8 mouse cellular contexts compared by ENCODE assay signal in genomic region chr10:21158111-21158917, GRCm38 (mm10). TPM values are rescaled to one million over a fixed set of nuclear protein-coding genes. Genes with fewer than 3 reads are reported as not detected.
A peak's percentile ranks its signal among the peaks of the same experiment; 100 is the strongest.
DNase-seq lines count a peak whose midpoint lies in the region; ATAC-seq lines count a peak whose summit lies in the region.

No protein-coding gene starts in this region.

- H3K27ac ChIP-seq in heart, embryonic 12.5 days (ENCODE audit: poor library complexity, severe bottlenecking) = no peak overlapping the region
- H3K27ac ChIP-seq in limb, embryonic 11.5 days (replicated peaks; ENCODE audit: low read depth, low read length) = no peak overlapping the region
- H3K27ac ChIP-seq in midbrain, embryonic 13.5 days = no peak overlapping the region
- no peak overlapping the region for H3K27ac ChIP-seq in stomach, embryonic 14.5 days (ENCODE audit: low read length)

- H3K27me3 ChIP-seq in heart, embryonic 12.5 days (replicated peaks) = peaks cover 23% of the 10 kb centered on the region
- H3K27me3 ChIP-seq in limb, embryonic 11.5 days (ENCODE audit: control insufficient read depth, insufficient read depth, low read length) = peaks cover 10% of the 10 kb centered on the region; the same call in 1 of the 2 replicates
- peaks cover 42% of the 10 kb centered on the region for H3K27me3 ChIP-seq in midbrain, embryonic 13.5 days
- H3K27me3 ChIP-seq in stomach, embryonic 14.5 days (ENCODE audit: control insufficient read depth, insufficient read depth, low read length) = no peaks in the 10 kb centered on the region

- DNase-seq in heart, adult 11 months = no peak
- peak; percentile 21 to 36 for DNase-seq in adrenal gland, adult 18-20 months (ENCODE audit: low spot score in 2 of 2)
- peak; percentile 61 for DNase-seq in embryo, embryonic 9.5 days (ENCODE audit: extremely low spot score)
- peak; percentile 29 to 50 for DNase-seq in heart, postnatal 14 days
- peak; percentile 79 for DNase-seq in limb, embryonic 11.5 days (ENCODE audit: low spot score)

- H3K9me3 ChIP-seq in heart, embryonic 12.5 days (replicated peaks) = no peaks in the 10 kb centered on the region
- no peaks in the 10 kb centered on the region for H3K9me3 ChIP-seq in limb, embryonic 11.5 days (ENCODE audit: control insufficient read depth, low read length)
- no peaks in the 10 kb centered on the region for H3K9me3 ChIP-seq in midbrain, embryonic 13.5 days
- H3K9me3 ChIP-seq in stomach, embryonic 14.5 days (ENCODE audit: control insufficient read depth, low read depth, low read length) = no peaks in the 10 kb centered on the region

- H3K9ac ChIP-seq in heart, embryonic 12.5 days = 0 out of 2 replicates have a peak overlapping the region, but pooled peaks have one; percentile 59
- peak overlapping the region; percentile 22; the same call in 1 of the 2 replicates for H3K9ac ChIP-seq in limb, embryonic 11.5 days (ENCODE audit: low read length)
- no peak overlapping the region; the same call in 1 of the 2 replicates for H3K9ac ChIP-seq in midbrain, embryonic 13.5 days (replicated peaks)
- H3K9ac ChIP-seq in stomach, embryonic 14.5 days (replicated peaks; ENCODE audit: low read depth, low read length) = no peak overlapping the region

- no peak for ATAC-seq in heart, embryonic 12.5 days (ENCODE audit: insufficient number of reproducible peaks, low FRiP score)
- no peak for ATAC-seq in limb, embryonic 11.5 days (ENCODE audit: insufficient number of reproducible peaks, low FRiP score, low TSS enrichment, low read depth)
- no peak for ATAC-seq in midbrain, embryonic 13.5 days
- no peak for ATAC-seq in stomach, embryonic 14.5 days (ENCODE audit: insufficient number of reproducible peaks, insufficient read depth, low FRiP score, low read depth)

- WGBS in heart, embryonic 12.5 days = 4% methylated on average over 19 of the region's 19 CpGs
- 3% methylated on average over 19 of the region's 19 CpGs for WGBS in limb, embryonic 11.5 days
- 5% methylated on average over 19 of the region's 19 CpGs for WGBS in midbrain, embryonic 13.5 days
- 6% methylated on average over 19 of the region's 19 CpGs for WGBS in stomach, embryonic 14.5 days

- intact Hi-C loops in heart, postnatal 14 days (cut with DNase I) = no loop called here

- H3K4me2 ChIP-seq in heart, embryonic 12.5 days = peak overlapping the region; percentile 99
- peak overlapping the region; percentile 89 for H3K4me2 ChIP-seq in limb, embryonic 11.5 days (ENCODE audit: low read depth, severe bottlenecking)
- peak overlapping the region; percentile 98 for H3K4me2 ChIP-seq in midbrain, embryonic 13.5 days (replicated peaks)
- H3K4me2 ChIP-seq in stomach, embryonic 14.5 days (replicated peaks; ENCODE audit: low read depth, low read length) = peak overlapping the region; percentile 100

- peak overlapping the region; percentile 77 for H3K4me3 ChIP-seq in heart, embryonic 12.5 days
- peak overlapping the region; percentile 70 for H3K4me3 ChIP-seq in limb, embryonic 11.5 days (ENCODE audit: low read depth, low read length)
- H3K4me3 ChIP-seq in midbrain, embryonic 13.5 days (replicated peaks) = peak overlapping the region; percentile 58
- H3K4me3 ChIP-seq in stomach, embryonic 14.5 days (ENCODE audit: low read depth, low read length) = peak overlapping the region; percentile 58

- H3K36me3 ChIP-seq in heart, embryonic 12.5 days = no peaks in the 10 kb centered on the region
- no peaks in the 10 kb centered on the region for H3K36me3 ChIP-seq in limb, embryonic 11.5 days (ENCODE audit: control insufficient read depth, insufficient read depth, low read length)
- no peaks in the 10 kb centered on the region for H3K36me3 ChIP-seq in midbrain, embryonic 13.5 days
- H3K36me3 ChIP-seq in stomach, embryonic 14.5 days (ENCODE audit: control insufficient read depth, insufficient read depth, low read length) = no peaks in the 10 kb centered on the region

- peaks cover 19% of the 10 kb centered on the region for H3K4me1 ChIP-seq in heart, embryonic 12.5 days (replicated peaks)
- peaks cover 8% of the 10 kb centered on the region; the same call in 1 of the 2 replicates for H3K4me1 ChIP-seq in limb, embryonic 11.5 days (ENCODE audit: control insufficient read depth, insufficient read depth, low read length)
- peaks cover 20% of the 10 kb centered on the region for H3K4me1 ChIP-seq in midbrain, embryonic 13.5 days (replicated peaks)
- peaks cover 8% of the 10 kb centered on the region; the same call in 1 of the 2 replicates for H3K4me1 ChIP-seq in stomach, embryonic 14.5 days (ENCODE audit: control insufficient read depth, insufficient read depth, low read length)

RNA-seq across cellular contexts. Expression of gene Myb, which starts 2.5 kb away (rescaled TPM):
- 1.5 and 1.8 TPM in 2 replicates for polyA plus RNA-seq in heart, embryonic 12.5 days (2016; fragmentation: Nextera tagmentation; extraction: Ambion mirVana)
- not detected for total RNA-seq in adrenal gland, adult 18-20 months (2021)
- 1 to 10 TPM in 1 of 2 experiments, under 1 TPM in 1; 0.62 to 8.9 TPM for total RNA-seq in heart, postnatal 14 days (2021)
- 7.0 and 8.1 TPM in 2 replicates for polyA plus RNA-seq in limb, embryonic 11.5 days (2014; fragmentation: Nextera tagmentation; extraction: Ambion mirVana)
- 3.0 and 3.1 TPM in 2 replicates for polyA plus RNA-seq in midbrain, embryonic 13.5 days (2015; fragmentation: Nextera tagmentation; extraction: Ambion mirVana)
- 4.2 and 4.9 TPM in 2 replicates for polyA plus RNA-seq in stomach, embryonic 14.5 days (2014; fragmentation: Nextera tagmentation; extraction: Ambion mirVana)

Comparison
In these comparisons a context has a peak if more than half of its experiments do, and no peak if none do; other contexts are left out.
1. H3K9ac ChIP-seq: peak in heart, embryonic 12.5 days (single experiment) and limb, embryonic 11.5 days (single experiment); none in midbrain, embryonic 13.5 days (single experiment) and stomach, embryonic 14.5 days (single experiment).
2. Peak in every context shown above with its lines, with median percentiles within 50 percentile points of each other: H3K4me2 ChIP-seq and H3K4me3 ChIP-seq.